Mouse (Mus musculus): ENCODE measurements around the gene Chn1.

The Chn1 gene

GRCm38 (mm10) chr2:73592231-73593100 is 182.7 kb downstream of the Chn1 start:
- DNase-seq (ENCODE audit: low spot score in 2 of 2), result no peak

- DNase-seq (ENCODE audit: low spot score in 2 of 2), result no peak
These were observed 183.9 kb downstream of the Chn1 start for GRCm38 (mm10) chr2:73591246-73591645.

DNA sequence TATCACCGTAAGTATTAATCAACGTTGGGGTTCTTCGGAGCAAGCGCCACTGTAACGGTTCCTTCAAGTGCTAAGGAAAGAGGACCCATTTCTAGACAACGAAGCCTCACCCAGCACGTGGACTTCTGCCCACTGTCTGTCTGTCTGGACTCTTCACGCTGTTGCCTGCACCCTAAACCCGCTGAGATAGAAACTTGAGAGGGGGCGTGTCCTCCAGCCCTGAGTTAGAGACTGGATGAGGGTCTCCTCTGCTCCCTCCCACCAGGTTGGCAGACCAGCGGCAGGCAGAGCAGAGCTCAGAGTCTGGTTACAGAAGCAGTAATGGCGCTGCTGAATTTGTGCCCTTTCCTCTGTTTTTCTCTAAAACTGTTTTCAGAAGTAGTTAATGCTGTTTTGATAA is 185.0 kb downstream of the Chn1 start:
- no peak for DNase-seq (ENCODE audit: low spot score in 2 of 2)

DNA sequence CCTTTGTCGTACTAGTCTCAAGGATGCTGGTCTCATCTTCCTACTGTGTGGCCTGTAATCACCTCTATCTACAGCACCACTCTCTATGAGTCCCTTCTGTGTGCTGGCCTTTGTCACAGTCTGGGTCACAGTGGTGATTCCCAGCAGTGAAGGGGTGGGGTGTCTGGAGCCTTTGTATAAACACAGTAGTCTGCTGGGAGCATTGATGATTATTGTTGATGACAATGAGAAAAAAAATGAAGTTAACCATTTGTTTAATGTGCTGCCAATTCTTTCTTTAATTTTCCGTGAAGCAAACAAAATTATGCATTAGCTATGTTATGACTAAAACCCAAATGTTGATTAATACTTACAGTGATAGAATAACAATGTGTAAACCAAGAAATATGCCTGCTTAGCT is 186.2 kb downstream of the Chn1 start:
- DNase-seq (ENCODE audit: low spot score in 2 of 2), result no peak

GRCm38 (mm10) chr2:73587109-73587506 is 188.0 kb downstream of the Chn1 start:
- no peak for DNase-seq (ENCODE audit: low spot score in 2 of 2)

DNA sequence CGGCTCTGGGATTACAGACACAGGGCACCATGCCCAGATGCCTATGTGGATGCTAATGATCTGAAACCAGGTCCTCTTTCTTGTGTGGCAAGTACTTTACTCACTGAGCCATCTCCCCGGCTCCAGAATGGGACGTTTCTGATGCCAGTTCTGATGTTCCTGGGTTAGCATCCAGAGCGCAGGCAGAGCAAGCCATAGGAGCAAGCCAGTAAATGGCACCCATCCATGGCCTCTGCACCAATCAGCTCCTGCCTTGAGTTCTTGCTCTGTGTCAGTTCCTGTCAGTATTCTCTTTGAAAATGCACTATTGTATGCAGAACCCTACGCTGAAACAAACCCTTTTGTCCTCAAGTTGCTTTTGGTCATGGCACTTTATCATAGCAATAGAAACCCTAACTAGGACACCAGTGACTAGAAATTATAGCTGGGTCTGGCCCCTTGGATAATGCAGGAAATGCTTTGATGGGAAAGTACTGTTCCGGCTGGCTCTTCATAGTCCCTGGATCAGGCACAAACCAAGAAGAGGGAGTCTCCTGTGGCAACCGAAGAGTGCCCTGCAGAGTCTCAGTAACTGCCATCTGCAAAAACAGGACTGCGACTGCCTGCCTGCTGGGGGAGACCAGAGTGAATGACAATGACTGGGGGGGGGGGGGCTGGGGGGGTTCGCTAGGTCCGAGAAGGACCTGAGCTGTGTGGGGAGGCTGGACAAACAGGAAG is 188.6 kb downstream of the Chn1 start:
- DNase-seq (ENCODE audit: low spot score in 2 of 2), result no peak

DNA sequence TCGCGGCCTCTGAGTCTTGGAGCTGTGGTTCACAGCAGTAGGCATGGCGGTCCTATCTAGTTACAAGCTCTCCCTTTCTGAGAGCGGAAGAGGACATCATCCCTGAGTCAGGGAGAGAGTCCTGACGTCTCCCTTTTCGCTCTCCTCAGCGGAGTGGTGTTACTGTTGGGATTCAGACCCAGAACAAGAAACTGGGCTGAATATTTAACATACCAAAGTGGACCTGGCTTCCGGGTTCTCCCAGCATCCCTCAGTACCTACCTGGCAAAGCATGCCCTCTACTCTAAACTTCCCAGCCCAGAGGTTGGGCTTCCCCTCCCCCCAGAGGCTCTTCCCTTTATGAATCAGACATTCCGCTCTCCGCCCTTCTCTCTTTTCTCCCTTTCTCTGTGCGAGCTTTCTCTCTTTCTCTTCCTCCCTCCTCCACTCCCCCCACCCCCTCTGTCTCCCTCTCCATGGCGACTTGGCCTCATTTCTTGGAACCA is 189.8 kb downstream of the Chn1 start:
- DNase-seq (ENCODE audit: low spot score in 2 of 2), result no peak

- DNase-seq (ENCODE audit: low spot score in 2 of 2), result peak; percentile 33 to 74
These were observed 190.3 kb downstream of the Chn1 start for GRCm38 (mm10) chr2:73584645-73585346.

DNA sequence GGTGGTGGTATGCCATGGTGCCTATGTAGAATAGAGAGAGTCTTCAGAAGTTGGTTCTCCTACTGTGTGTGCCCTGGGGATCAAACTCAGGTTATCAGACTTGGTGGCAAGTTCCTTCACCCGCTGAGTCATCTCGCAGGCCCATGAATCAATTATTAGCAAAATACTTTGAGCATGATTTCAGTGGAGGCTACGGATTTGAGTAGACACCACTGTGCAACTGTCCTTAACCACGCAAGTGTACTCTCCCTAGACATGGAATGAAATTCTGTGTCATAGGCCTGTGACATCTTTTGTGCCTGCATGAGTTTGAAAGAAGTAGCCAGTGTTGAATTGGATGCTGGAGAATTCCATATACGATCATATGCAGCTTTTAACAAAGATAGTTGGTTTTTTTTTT is 194.4 kb downstream of the Chn1 start:
- no peak for DNase-seq (ENCODE audit: low spot score in 2 of 2)

- no peak for DNase-seq (ENCODE audit: low spot score in 2 of 2)
These were observed 195.0 kb downstream of the Chn1 start, which contains the start of gene Chrna1 for GRCm38 (mm10) chr2:73580166-73580565. Gene Chrna1, minus strand, starts transcription at chr2:73580338.

DNA sequence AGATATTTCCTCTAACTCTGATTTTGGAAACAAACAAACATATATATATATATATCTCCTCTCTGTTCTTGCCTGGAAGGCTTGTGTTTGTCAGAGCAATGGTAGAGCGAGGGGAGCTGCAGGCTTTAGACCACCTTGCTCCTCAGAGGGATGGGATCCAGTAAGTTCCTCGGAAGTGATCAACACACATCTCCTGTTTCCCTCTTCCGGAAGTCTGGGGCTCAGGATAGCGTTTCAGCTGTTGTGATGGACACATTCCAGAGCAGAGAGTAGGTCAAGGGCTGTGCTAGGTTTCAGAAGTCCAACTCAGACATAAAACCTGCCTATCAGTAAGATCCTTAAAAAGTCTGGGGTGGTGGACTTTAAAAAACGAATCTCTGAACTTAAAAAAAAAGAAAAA is 196.0 kb downstream of the Chn1 start:
- no peak for DNase-seq (ENCODE audit: low spot score in 2 of 2)

- DNase-seq (ENCODE audit: low spot score in 2 of 2), result no peak
These were observed 200.7 kb downstream of the Chn1 start for GRCm38 (mm10) chr2:73574418-73574817.

DNA sequence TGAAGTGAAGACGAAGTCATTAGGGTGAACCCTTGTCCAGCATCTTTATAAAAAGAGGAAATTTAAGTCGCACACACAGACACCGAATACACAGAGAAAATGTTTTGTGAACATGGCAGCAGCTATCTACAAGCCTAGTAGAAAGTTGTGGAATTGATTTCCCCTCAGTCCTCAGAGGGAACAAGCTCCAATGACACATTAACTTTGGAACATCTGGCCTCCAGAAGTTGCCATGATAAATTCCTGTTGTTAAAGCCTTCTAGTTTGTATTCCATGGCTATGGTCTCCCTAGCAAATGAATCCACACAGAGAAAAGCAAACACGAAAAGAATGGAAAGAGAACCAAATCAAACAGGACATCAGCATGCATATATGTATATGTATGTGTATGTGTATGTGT is 201.6 kb downstream of the Chn1 start:
- no peak for DNase-seq (ENCODE audit: low spot score in 2 of 2)

DNA sequence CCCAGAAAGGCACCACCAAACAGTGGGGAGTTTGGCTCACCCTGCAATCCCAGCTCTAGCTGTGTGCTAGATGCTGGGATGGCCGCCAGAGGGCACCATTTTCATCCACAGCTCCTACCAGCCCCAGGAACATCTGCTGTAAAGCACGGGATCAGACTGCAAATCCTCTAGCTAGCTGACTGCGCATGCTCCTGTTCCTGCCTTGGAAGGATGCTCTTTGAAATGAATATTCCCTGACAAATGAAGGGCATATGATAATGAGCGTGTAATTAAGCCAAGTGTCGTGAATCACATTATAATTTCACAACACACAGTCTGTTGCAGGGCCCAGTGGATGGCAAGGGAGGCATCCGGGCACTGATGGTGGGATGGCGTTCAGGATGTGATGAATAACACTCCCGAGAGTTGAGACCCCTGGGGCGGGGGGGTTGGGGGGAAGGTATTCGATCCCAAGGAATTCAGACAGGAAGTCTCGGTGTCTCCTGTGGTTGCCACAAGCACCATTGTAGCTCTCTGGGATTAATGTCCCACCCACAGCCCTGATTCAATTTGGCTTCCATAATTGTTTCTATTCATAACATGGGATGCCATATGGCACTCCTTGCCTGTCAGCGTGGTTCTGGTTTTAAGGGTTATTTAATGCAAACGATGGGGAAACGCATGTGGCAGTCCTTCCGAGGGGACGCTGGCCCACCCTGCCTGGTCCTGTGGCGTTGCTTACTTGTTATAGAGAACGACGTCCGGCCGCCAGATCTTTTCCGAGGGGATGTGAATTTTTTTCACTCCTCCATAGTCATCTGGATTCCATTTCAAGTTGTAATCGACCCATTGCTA is 202.4 kb downstream of the Chn1 start:
- peak; percentile 35 to 80 for DNase-seq (ENCODE audit: low spot score in 2 of 2)

GRCm38 (mm10) chr2:73571901-73572300 is 203.2 kb downstream of the Chn1 start:
- no peak for DNase-seq (ENCODE audit: low spot score in 2 of 2)

GRCm38 (mm10) chr2:73571304-73571703 is 203.8 kb downstream of the Chn1 start:
- DNase-seq (ENCODE audit: low spot score in 2 of 2), result no peak

- DNase-seq (ENCODE audit: low spot score in 2 of 2), result peak; percentile 42 to 74
These were observed 208.0 kb downstream of the Chn1 start for GRCm38 (mm10) chr2:73566989-73567605.

- DNase-seq (ENCODE audit: low spot score in 2 of 2), result peak; percentile 36 to 73
These were observed 209.0 kb downstream of the Chn1 start for GRCm38 (mm10) chr2:73566162-73566561.

- DNase-seq (ENCODE audit: low spot score in 2 of 2), result no peak
These were observed 211.5 kb downstream of the Chn1 start for GRCm38 (mm10) chr2:73563690-73564089.

- no peak for DNase-seq (ENCODE audit: low spot score in 2 of 2)
These were observed 212.5 kb downstream of the Chn1 start for GRCm38 (mm10) chr2:73562656-73563055.

- no peak for DNase-seq (ENCODE audit: low spot score in 2 of 2)
These were observed 213.5 kb downstream of the Chn1 start for GRCm38 (mm10) chr2:73561665-73562063.
